Mouse (Mus musculus) spleen, postnatal 10 days (tissue): ENCODE measurements around the gene Mast4.
A peak's percentile ranks its signal among the peaks of the same experiment; 100 is the strongest.
"Not testable (repeated sequence)": the region's sequence is repeated elsewhere in the genome, so short reads cannot be mapped to it uniquely, and the experiment has no call there.

Experiments used
- DNase-seq, 2 experiments: peaks; one replicate each; pipeline ENCODE4 v3.0.0; 2021 to 2022; ENCODE audit warnings: low spot score in 2 of 2

Gene Mast4

GRCm38 (mm10) chr13:102755124-102755523 lies 579.2 kb downstream of the Mast4 start:
- DNase-seq = no peak

- DNase-seq = no peak
Measured at GRCm38 (mm10) chr13:102753714-102754556, 580.4 kb downstream of the Mast4 start.

GRCm38 (mm10) chr13:102749891-102750290 lies 584.4 kb downstream of the Mast4 start:
- DNase-seq = no peak

- no peak for DNase-seq
Measured at GRCm38 (mm10) chr13:102749194-102749593, 585.1 kb downstream of the Mast4 start.

GRCm38 (mm10) chr13:102746803-102747561 lies 587.3 kb downstream of the Mast4 start:
- DNase-seq = no peak

GRCm38 (mm10) chr13:102745626-102746342 lies 588.5 kb downstream of the Mast4 start:
- DNase-seq = no peak

GRCm38 (mm10) chr13:102745270-102745600 lies 589.1 kb downstream of the Mast4 start:
- no peak for DNase-seq

GRCm38 (mm10) chr13:102744481-102745269 lies 589.6 kb downstream of the Mast4 start:
- DNase-seq = peak in 1 of 2 experiments; percentile 69

- no peak for DNase-seq
Measured at GRCm38 (mm10) chr13:102739720-102740535, 594.4 kb downstream of the Mast4 start.

- DNase-seq = no peak
Measured at GRCm38 (mm10) chr13:102737811-102738210, 596.5 kb downstream of the Mast4 start.

GRCm38 (mm10) chr13:102733063-102733462 lies 601.2 kb downstream of the Mast4 start:
- DNase-seq = no peak

GRCm38 (mm10) chr13:102728951-102729350 lies 605.3 kb downstream of the Mast4 start:
- not testable (repeated sequence) for DNase-seq

GRCm38 (mm10) chr13:102728035-102728434 lies 606.3 kb downstream of the Mast4 start:
- DNase-seq = no peak

GRCm38 (mm10) chr13:102726876-102727275 lies 607.4 kb downstream of the Mast4 start:
- DNase-seq = no peak

GRCm38 (mm10) chr13:102725906-102726305 lies 608.4 kb downstream of the Mast4 start:
- no peak for DNase-seq

- no peak for DNase-seq
Measured at GRCm38 (mm10) chr13:102725416-102725815, 608.9 kb downstream of the Mast4 start.

- DNase-seq = no peak
Measured at GRCm38 (mm10) chr13:102716973-102717372, 617.3 kb downstream of the Mast4 start.

- no peak for DNase-seq
Measured at GRCm38 (mm10) chr13:102700744-102701143, 633.6 kb downstream of the Mast4 start.

GRCm38 (mm10) chr13:102700176-102700575 lies 634.1 kb downstream of the Mast4 start:
- DNase-seq = no peak

GRCm38 (mm10) chr13:102698751-102699323 lies 635.5 kb downstream of the Mast4 start:
- DNase-seq = peak in 1 of 2 experiments; percentile 40
